Mouse (Mus musculus): ENCODE measurements at regions not wholly inside any gene's neighbourhood (a gene's known extent, or its start where the extent isn't known, plus 50 kb on each side); places are given as distances from the start of the nearest gene placed in this dataset.

DNA sequence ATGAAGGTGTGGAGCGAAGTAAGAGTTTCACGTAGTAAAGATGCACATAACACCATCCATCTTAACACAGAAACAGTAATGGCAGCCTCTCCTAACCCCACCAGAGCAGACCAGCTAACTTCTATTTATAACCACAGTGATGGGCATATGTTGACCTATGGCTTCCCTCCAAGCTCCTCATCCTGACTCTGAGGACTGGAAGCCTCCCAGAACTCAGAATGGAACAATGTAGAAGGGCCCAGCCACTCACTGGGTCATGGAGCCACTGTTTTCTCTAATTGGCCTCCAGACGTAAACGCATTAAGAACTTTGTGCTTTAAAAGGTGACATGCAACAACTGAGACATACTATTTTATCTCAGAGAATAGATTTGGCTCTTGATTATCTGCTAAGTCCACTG, 77.0 kb downstream of the Irs2 start:
- no peak overlapping the region for H3K4me2 ChIP-seq (replicated peaks; ENCODE audit: low read depth)
- no peak for TF ChIP-seq CTCF (IDR thresholded peaks at IDR 0.05; ENCODE audit: low read depth)
- no peak overlapping the region for H3K4me3 ChIP-seq (ENCODE audit: low read depth, low read length)
- ATAC-seq: no peak
- H3K9me3 ChIP-seq (ENCODE audit: control insufficient read depth): no peaks in the 10 kb centered on the region
- H3K4me1 ChIP-seq (replicated peaks; ENCODE audit: control insufficient read depth, insufficient read depth, low read length): no peaks in the 10 kb centered on the region
- 92% methylated on average over 4 of the region's 4 CpGs for WGBS
- no peaks in the 10 kb centered on the region for H3K36me3 ChIP-seq (ENCODE audit: control insufficient read depth, insufficient read depth)
- no peaks in the 10 kb centered on the region; the same call in 1 of the 2 replicates for H3K27me3 ChIP-seq (replicated peaks; ENCODE audit: control insufficient read depth, insufficient read depth, low read length)
- no peak overlapping the region for H3K9ac ChIP-seq (ENCODE audit: low read depth, low read length)
- no peak overlapping the region for H3K27ac ChIP-seq (ENCODE audit: low read depth, low read length)

DNA sequence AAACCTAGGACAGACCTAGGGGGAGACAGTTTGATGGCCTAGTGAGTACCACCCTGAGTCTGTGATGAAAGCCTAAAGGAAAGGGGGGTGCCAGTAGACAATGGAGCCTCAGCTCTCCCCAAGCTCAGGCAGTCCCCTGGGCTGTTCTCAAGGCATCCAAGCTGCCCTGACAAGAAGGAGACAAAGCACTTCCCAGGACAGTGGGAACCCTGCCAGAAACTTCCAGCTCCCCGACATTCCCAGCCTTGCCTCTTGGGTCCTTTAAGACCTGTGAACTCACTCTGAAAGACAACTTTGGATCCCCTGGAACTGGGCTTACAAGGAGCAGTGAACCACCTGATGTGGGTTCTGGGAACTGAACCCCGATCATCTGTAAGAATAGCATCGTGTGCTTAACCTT, 79.4 kb downstream of the Irs2 start:
- H3K4me2 ChIP-seq (replicated peaks; ENCODE audit: low read depth): no peak overlapping the region
- ATAC-seq: peak; percentile 12; the same call in 1 of the 2 replicates
- H3K36me3 ChIP-seq (ENCODE audit: control insufficient read depth, insufficient read depth): no peaks in the 10 kb centered on the region
- no peaks in the 10 kb centered on the region for H3K9me3 ChIP-seq (ENCODE audit: control insufficient read depth)
- H3K9ac ChIP-seq (ENCODE audit: low read depth, low read length): no peak overlapping the region
- 73% methylated on average over 3 of the region's 3 CpGs for WGBS
- H3K27ac ChIP-seq (ENCODE audit: low read depth, low read length): peak overlapping the region; percentile 28; the same call in 1 of the 2 replicates
- H3K27me3 ChIP-seq (replicated peaks; ENCODE audit: control insufficient read depth, insufficient read depth, low read length): no peaks in the 10 kb centered on the region; the same call in 1 of the 2 replicates
- peaks cover 3% of the 10 kb centered on the region for H3K4me1 ChIP-seq (replicated peaks; ENCODE audit: control insufficient read depth, insufficient read depth, low read length)
- no peak overlapping the region for H3K4me3 ChIP-seq (ENCODE audit: low read depth, low read length)
- no peak for TF ChIP-seq CTCF (IDR thresholded peaks at IDR 0.05; ENCODE audit: low read depth)

DNA sequence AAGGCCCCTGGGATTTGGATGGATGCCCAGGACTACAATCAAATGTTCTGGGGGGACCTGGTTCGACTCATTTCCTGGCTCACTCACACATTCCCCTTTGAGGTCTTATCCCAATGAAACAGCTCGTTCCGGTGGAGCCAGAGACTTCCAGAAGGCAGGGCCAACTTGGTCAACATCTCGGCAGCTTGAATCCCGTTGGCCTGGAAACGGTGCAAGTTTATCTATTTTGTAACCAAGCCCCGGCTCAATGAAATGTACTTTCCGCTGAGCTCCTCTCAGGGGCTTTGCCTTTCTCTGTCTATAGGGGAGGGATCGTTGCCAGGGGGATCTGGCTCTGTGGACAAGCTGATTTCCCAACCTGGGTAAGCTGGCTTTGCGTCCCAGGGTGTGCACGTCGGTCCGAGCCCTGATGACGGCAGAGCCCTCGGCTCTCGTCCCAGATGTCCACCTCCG, 79.9 kb downstream of the Irs2 start:
- no peak overlapping the region for H3K4me3 ChIP-seq (ENCODE audit: low read depth, low read length)
- 36% methylated on average over 17 of the region's 17 CpGs for WGBS
- no peaks in the 10 kb centered on the region for H3K36me3 ChIP-seq (ENCODE audit: control insufficient read depth, insufficient read depth)
- H3K4me1 ChIP-seq (replicated peaks; ENCODE audit: control insufficient read depth, insufficient read depth, low read length): peaks cover 3% of the 10 kb centered on the region
- peak; percentile 17; the same call in 1 of the 2 replicates for ATAC-seq
- no peak overlapping the region for H3K9ac ChIP-seq (ENCODE audit: low read depth, low read length)
- TF ChIP-seq CTCF (IDR thresholded peaks at IDR 0.05; ENCODE audit: low read depth): no peak
- no peak overlapping the region for H3K4me2 ChIP-seq (replicated peaks; ENCODE audit: low read depth)
- no peaks in the 10 kb centered on the region for H3K9me3 ChIP-seq (ENCODE audit: control insufficient read depth)
- no peaks in the 10 kb centered on the region; the same call in 1 of the 2 replicates for H3K27me3 ChIP-seq (replicated peaks; ENCODE audit: control insufficient read depth, insufficient read depth, low read length)
- H3K27ac ChIP-seq (ENCODE audit: low read depth, low read length): no peak overlapping the region

DNA sequence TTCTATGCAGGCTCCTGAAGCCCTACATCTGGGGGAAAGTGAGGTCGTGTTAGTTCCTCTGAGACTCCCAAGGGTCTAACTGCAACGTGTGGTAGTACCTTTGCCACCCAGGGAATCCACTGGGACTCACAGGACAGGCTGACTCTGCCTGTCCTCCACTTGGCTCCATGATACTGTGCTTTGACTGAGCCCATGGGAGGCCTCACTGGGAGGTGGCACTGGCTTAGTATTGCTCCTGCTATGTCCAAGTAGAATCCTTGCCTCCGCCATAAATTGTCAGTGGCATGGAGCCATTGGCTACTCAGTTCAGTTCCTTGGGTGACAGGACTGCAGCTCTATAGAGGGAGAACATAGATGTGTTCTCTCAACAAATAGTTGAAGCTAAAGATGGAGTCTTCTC, 81.1 kb downstream of the Irs2 start:
- no peak for ATAC-seq
- H3K9ac ChIP-seq (ENCODE audit: low read depth, low read length): no peak overlapping the region
- 80% methylated on average over 3 of the region's 3 CpGs for WGBS
- no peaks in the 10 kb centered on the region; the same call in 1 of the 2 replicates for H3K27me3 ChIP-seq (replicated peaks; ENCODE audit: control insufficient read depth, insufficient read depth, low read length)
- TF ChIP-seq CTCF (IDR thresholded peaks at IDR 0.05; ENCODE audit: low read depth): no peak
- no peaks in the 10 kb centered on the region for H3K9me3 ChIP-seq (ENCODE audit: control insufficient read depth)
- no peak overlapping the region for H3K4me3 ChIP-seq (ENCODE audit: low read depth, low read length)
- no peak overlapping the region for H3K4me2 ChIP-seq (replicated peaks; ENCODE audit: low read depth)
- H3K36me3 ChIP-seq (ENCODE audit: control insufficient read depth, insufficient read depth): no peaks in the 10 kb centered on the region
- H3K4me1 ChIP-seq (replicated peaks; ENCODE audit: control insufficient read depth, insufficient read depth, low read length): peaks cover 3% of the 10 kb centered on the region
- H3K27ac ChIP-seq (ENCODE audit: low read depth, low read length): no peak overlapping the region

DNA sequence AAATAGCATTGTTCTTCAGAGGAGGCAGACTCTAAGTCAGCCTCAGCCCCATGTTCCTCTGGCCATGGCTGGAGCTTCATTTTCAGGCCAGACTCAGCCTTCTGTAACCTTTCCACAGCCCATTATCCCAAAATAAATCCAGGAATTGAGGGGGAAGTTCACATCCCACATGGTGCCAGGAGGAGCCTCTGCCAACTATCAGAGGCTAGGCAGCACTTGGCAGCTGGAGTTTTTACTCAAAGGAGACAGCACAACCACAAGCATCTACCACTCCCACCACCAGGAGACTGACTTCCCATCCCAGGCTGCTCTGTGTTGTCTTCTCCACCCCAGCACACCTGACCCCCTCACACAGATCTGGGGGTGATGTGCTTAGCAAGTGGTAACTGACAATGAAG, 81.7 kb downstream of the Irs2 start:
- H3K4me2 ChIP-seq (replicated peaks; ENCODE audit: low read depth): no peak overlapping the region
- H3K4me1 ChIP-seq (replicated peaks; ENCODE audit: control insufficient read depth, insufficient read depth, low read length): peaks cover 3% of the 10 kb centered on the region
- H3K9me3 ChIP-seq (ENCODE audit: control insufficient read depth): no peaks in the 10 kb centered on the region
- no peaks in the 10 kb centered on the region for H3K36me3 ChIP-seq (ENCODE audit: control insufficient read depth, insufficient read depth)
- no peaks in the 10 kb centered on the region; the same call in 1 of the 2 replicates for H3K27me3 ChIP-seq (replicated peaks; ENCODE audit: control insufficient read depth, insufficient read depth, low read length)
- H3K9ac ChIP-seq (ENCODE audit: low read depth, low read length): no peak overlapping the region
- no peak for ATAC-seq
- H3K4me3 ChIP-seq (ENCODE audit: low read depth, low read length): no peak overlapping the region
- TF ChIP-seq CTCF (IDR thresholded peaks at IDR 0.05; ENCODE audit: low read depth): peak; percentile 12; the same call in 1 of the 2 replicates
- H3K27ac ChIP-seq (ENCODE audit: low read depth, low read length): no peak overlapping the region

DNA sequence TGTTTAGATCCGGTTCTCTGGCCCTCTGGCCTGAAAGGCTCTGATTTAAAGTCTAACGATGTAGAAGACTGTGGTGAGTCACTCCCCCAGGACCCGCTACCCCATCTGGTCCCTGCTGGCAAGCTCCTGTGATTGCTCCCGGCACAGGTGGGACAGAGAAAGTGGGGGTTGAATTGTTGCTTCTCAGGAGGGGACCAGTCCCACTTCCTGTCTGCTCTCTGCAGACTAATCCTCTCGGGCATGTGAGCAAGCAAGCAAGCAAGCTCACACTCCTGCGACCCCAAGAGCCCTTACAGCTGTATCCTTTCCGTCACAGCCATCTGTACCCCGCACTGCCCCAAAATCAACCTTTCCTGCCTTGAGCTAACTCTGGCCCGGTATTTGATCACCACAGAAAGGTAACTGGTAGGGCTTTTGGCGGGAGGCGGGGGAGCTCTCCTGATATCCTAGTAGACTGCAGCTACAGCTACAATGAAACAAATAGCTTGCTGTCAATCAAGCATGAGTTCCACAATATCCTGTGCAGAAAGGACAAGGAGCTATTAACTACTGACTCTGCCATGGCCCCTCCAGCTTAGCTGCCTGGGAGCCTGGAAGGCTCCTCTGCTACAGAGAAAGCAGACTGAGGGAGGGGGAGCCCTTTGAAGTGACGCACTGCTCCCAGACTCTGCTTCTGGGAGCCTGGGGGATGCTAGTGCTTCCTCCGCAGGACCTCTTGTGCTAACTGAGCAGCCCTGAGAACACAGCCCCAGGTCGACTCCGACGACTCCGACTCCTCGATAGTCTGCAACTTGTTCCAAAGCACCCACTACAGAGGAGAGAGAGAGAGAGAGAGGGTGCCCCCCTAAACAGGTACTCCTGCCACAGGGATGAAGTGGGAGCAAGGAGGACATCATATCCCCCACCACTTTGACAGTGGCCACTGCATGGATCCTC, 82.4 kb downstream of the Irs2 start:
- Histone ChIP-seq H3K4me3 (ENCODE audit: low read depth, low read length) (no peak overlapping the region), H3K36me3 (ENCODE audit: control insufficient read depth, insufficient read depth) (no peaks in the 10 kb centered on the region), H3K4me2 (replicated peaks; ENCODE audit: low read depth) (no peak overlapping the region), H3K9ac (ENCODE audit: low read depth, low read length) (no peak overlapping the region), H3K9me3 (ENCODE audit: control insufficient read depth) (no peaks in the 10 kb centered on the region), H3K4me1 (replicated peaks; ENCODE audit: control insufficient read depth, insufficient read depth, low read length) (peaks cover 3% of the 10 kb centered on the region), H3K27ac (ENCODE audit: low read depth, low read length) (no peak overlapping the region), H3K27me3 (replicated peaks; ENCODE audit: control insufficient read depth, insufficient read depth, low read length) (no peaks in the 10 kb centered on the region; the same call in 1 of the 2 replicates)
- no peak for ATAC-seq
- TF ChIP-seq CTCF (IDR thresholded peaks at IDR 0.05; ENCODE audit: low read depth): no peak
- WGBS: 56% methylated on average over 18 of the region's 18 CpGs

All from intestine, postnatal 0 days (tissue).